Mouse (Mus musculus) cerebellum, adult 9-11 months (tissue): ENCODE measurements around the gene Ccdc190.

Experiments used
- DNase-seq: peaks from one replicate; pipeline ENCODE4 v3.0.0; 2022

The Ccdc190 gene

DNA sequence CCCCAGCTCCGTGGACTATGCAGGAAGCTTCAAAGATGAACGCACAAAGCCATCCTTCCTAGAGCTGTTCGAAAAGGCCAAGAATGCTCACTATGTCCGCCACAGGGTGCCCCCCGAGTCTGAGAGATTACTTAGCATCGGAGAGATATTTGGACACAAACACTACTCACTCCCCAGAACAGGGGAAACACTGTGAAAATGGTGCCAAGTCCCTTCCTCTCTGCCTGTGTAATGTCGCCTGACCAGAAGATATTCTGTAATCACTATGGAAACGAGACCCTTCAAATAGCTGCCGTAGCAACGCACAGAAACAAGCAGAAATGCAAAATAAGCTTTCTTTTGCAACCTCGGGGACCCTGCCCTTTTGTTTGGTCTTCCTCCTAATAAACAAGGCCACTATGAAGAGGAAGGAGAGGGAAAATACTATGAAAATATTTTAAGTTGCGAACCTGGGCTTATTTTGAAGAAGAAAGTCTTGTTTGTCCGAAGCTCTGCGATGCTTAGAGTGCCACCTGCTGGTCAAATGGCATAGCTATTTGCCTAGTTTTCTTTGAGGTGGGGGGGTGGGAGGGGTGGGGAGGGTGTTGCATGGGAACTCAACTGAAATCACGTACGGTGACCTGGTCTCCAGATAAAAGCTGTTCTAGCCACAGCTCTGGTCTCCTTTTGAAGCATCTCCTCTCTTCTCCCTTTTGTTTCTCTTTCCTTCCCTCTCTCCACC is 5.7 kb downstream of the Ccdc190 start:
- peak; percentile 52 for DNase-seq

- DNase-seq: no peak
These were observed 10.9 kb downstream of the Ccdc190 start for GRCm38 (mm10) chr1:169939345-169939744.

- no peak for DNase-seq
These were observed 17.6 kb downstream of the Ccdc190 start for GRCm38 (mm10) chr1:169946004-169946403.

GRCm38 (mm10) chr1:169947654-169948053 is 19.2 kb downstream of the Ccdc190 start:
- DNase-seq: no peak

- no peak for DNase-seq
These were observed 19.8 kb downstream of the Ccdc190 start for GRCm38 (mm10) chr1:169948280-169948679.

DNA sequence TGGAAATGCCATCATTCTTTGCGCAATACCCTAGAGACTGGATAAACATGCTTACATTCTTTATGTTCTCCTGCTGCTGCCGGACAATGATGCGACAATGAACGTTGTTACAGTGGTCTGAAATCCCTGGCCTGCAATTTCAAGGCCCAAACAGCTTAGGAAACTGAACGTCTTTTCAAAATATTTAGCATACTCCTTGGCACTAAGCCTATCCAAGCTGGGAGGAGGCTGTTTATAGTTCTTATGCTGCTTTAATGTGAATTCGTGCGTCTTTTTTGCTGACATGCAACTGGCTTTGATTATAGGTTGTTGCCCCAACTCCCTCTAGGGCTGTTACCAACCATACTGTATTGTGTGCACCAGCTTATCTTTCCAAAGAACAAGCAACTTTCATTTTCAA is 20.4 kb downstream of the Ccdc190 start:
- DNase-seq: no peak

DNA sequence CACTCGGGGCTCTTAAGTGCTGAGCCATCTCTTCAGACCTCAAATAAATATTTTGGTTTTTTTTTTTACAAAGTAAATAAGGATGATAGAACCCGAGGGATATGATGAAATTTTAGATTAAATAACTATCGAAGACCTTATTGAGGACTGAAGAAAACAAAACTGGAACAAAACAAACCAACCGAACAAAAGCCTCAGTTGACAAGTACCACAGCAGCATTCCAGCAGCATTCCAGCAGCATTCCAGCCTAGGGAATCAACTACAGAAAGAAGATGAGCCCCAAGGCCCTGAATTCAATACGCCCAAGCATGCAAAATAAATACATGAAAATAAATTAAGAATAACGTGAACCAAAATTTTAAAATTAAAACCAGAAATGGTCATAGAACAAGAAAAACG is 21.5 kb downstream of the Ccdc190 start:
- no peak for DNase-seq

GRCm38 (mm10) chr1:169950651-169951050 is 22.2 kb downstream of the Ccdc190 start:
- no peak for DNase-seq

GRCm38 (mm10) chr1:169951561-169951960 is 23.1 kb downstream of the Ccdc190 start:
- DNase-seq: no peak

DNA sequence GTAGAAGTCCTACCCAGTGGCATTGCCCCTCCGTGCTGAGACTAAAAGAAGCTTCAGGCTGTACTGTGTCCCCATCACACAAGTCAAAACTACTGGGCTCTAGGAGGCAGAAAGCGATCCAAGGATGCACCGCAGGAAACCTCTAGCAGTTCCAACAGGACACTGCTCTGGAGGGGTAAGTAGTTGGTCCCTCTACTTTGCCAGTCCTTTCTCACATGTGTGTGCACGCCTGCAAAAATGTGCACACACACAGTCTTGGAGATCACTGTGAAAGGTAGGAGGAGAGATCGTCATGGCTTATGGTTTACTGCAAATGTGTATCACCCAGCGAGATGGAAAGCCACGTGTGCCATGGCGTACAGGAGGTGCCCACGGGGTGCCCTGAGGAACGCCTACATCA is 24.2 kb downstream of the Ccdc190 start:
- no peak for DNase-seq

- DNase-seq: no peak
These were observed 24.7 kb downstream of the Ccdc190 start for GRCm38 (mm10) chr1:169953106-169953505.

- peak; percentile 99 for DNase-seq
These were observed 40.5 kb downstream of the Ccdc190 start, which contains the start of gene Hsd17b7 for GRCm38 (mm10) chr1:169968792-169969515. Hsd17b7 (minus strand) TSS chr1:169969241.

DNA sequence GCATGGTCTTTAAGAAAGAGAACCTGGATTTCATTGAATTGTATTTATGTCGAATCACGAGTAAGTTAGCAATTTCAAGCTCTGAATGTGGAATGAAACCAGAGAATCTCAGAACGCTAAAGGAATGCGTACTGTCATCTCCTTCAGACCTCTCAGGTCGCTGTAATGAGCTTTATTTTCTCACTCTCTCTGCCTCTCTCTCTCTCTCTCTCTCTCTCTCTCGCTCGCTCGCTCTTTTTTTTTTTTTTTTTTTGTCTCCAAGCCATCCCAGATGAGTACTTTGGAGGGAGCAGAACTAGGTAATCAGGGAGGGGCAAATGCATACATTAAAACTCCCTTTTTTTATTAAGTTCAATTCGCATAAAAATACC is 41.1 kb downstream of the Ccdc190 start:
- DNase-seq: no peak

DNA sequence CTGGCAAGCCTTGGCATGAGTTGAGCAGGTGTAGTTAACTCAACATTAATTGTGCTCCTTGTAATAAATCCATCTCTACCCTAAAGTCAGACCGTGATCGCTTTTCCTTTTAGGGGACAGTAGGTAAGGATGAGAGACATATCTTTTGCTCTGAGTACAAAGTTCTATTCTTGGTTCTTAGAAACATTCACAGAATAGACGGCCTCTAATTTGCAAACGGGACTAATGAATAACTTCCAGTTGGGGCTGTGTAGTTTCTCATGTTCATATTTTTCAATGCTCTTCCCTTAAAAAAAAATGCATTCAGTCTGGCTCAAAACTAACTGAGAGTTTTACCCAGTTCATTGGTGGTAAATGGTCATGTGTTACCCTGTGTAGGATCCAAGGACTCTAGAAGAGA is 42.5 kb downstream of the Ccdc190 start:
- DNase-seq: no peak

- no peak for DNase-seq
These were observed 43.5 kb downstream of the Ccdc190 start for GRCm38 (mm10) chr1:169971998-169972397.

GRCm38 (mm10) chr1:169977621-169978020 is 49.2 kb downstream of the Ccdc190 start:
- DNase-seq: no peak
